Mouse (Mus musculus): ENCODE results near the gene Cep290.
"Not testable (repeated sequence)": the region's sequence is repeated elsewhere in the genome, so short reads cannot be mapped to it uniquely, and the experiment has no call there.

Gene Cep290

GRCm38 (mm10) chr10:100487097-100487978 lies at the start of gene Cep290, which contains the start of gene Tmtc3:
Gene Cep290 (plus strand): TSS chr10:100487558.
Gene Tmtc3 (minus strand): TSS chr10:100487350.
- peak; percentile 85 for DNase-seq (ENCODE audit: low spot score)

- no peak for DNase-seq (ENCODE audit: low spot score)
Observed at GRCm38 (mm10) chr10:100449394-100449793, 38.0 kb upstream of the Cep290 start.

- DNase-seq (ENCODE audit: low spot score) = no peak
Observed at GRCm38 (mm10) chr10:100460515-100460914, 26.8 kb upstream of the Cep290 start.

- DNase-seq (ENCODE audit: low spot score) = no peak
Observed at GRCm38 (mm10) chr10:100475040-100475439, 12.3 kb upstream of the Cep290 start.

- DNase-seq (ENCODE audit: low spot score) = no peak
Observed at GRCm38 (mm10) chr10:100479538-100479937, 7.8 kb upstream of the Cep290 start.

GRCm38 (mm10) chr10:100486701-100487096 lies 659 bp upstream of the Cep290 start:
- DNase-seq (ENCODE audit: low spot score) = no peak

- no peak for DNase-seq (ENCODE audit: low spot score)
Observed at GRCm38 (mm10) chr10:100491916-100492315, 4.6 kb downstream of the Cep290 start.

- no peak for DNase-seq (ENCODE audit: low spot score)
Observed at GRCm38 (mm10) chr10:100498309-100498708, 11.0 kb downstream of the Cep290 start.

- no peak for DNase-seq (ENCODE audit: low spot score)
Observed at GRCm38 (mm10) chr10:100508170-100508569, 20.8 kb downstream of the Cep290 start.

- DNase-seq (ENCODE audit: low spot score) = no peak
Observed at GRCm38 (mm10) chr10:100521617-100522016, 34.3 kb downstream of the Cep290 start.

GRCm38 (mm10) chr10:100522330-100522729 lies 35.0 kb downstream of the Cep290 start:
- DNase-seq (ENCODE audit: low spot score) = no peak

GRCm38 (mm10) chr10:100524499-100525390 lies 37.4 kb downstream of the Cep290 start:
- no peak for DNase-seq (ENCODE audit: low spot score)

- DNase-seq (ENCODE audit: low spot score) = no peak
Observed at GRCm38 (mm10) chr10:100556566-100557175, 69.3 kb downstream of the Cep290 start.

- DNase-seq (ENCODE audit: low spot score) = not testable (repeated sequence)
Observed at GRCm38 (mm10) chr10:100560194-100560883, 73.0 kb downstream of the Cep290 start.

- DNase-seq (ENCODE audit: low spot score) = no peak
Observed at GRCm38 (mm10) chr10:100564112-100564511, 76.8 kb downstream of the Cep290 start.

GRCm38 (mm10) chr10:100571707-100572106 lies 84.3 kb downstream of the Cep290 start:
- no peak for DNase-seq (ENCODE audit: low spot score)

GRCm38 (mm10) chr10:100574505-100575149 lies 87.3 kb downstream of the Cep290 start:
- DNase-seq (ENCODE audit: low spot score) = no peak

- no peak for DNase-seq (ENCODE audit: low spot score)
Observed at GRCm38 (mm10) chr10:100575294-100575693, 87.9 kb downstream of the Cep290 start.

GRCm38 (mm10) chr10:100584178-100584577 lies 96.8 kb downstream of the Cep290 start:
- no peak for DNase-seq (ENCODE audit: low spot score)

- no peak for DNase-seq (ENCODE audit: low spot score)
Observed at GRCm38 (mm10) chr10:100588524-100588923, 101.2 kb downstream of the Cep290 start.

GRCm38 (mm10) chr10:100588932-100589388 lies 101.6 kb downstream of the Cep290 start:
- DNase-seq (ENCODE audit: low spot score) = peak; percentile 81

Measured in ovary, postnatal 14 days (tissue).